In the genomic region with DNA sequence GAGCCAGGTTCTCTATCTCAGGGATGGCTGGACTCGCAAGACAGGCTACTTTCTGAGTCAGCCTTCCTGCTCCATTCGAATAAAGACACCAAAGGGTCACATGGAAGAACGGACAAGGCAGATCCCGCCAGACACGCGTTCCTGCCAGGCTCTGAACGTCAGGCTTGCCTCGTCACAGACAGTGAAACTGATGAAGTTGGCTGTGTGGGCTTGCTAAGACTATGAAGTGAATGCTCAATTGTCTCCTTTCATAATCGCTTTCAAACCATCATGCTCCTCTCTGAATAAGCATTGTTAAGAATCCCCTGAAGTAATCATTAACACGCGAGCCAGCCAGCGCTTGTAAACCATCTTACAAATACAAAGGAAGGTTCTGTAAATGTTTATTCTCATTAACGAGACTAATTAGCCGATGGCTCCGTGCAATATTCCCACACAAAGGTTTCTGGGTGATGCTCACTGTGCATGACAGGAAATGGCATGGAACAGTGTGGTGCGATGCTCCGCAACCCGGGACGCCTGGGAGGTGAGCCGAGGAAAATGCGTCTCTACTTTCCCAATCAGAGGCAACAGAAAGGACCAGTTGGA, we compare ENCODE assay signal across 12 mouse cellular contexts.
DNase-seq lines count a peak whose midpoint lies in the region; ATAC-seq and TF ChIP-seq lines count a peak whose summit lies in the region.
"Had no signal": no experiment of that assay in that cellular context is flagged by ENCODE, and none has a peak within 500 bp of the region (broad histone marks: within the 10 kb centered on the region; RNA-seq: fewer than 3 reads in every experiment).

No protein-coding gene starts in this region.

- POLR2A ChIA-PET in Patski (lab: Charles Lee): no interaction called here

- peak; percentile 59 for DNase-seq in cerebellum, adult 9-11 months
- DNase-seq in cerebellum, adult 9-10 months: no peak
- DNase-seq in Patski (ENCODE audit: low read depth, low spot score): peak; percentile 68
- peak; percentile 32 for DNase-seq in hindbrain, embryonic 11.5 days (ENCODE audit: low spot score)
- peak; percentile 38 to 61 for DNase-seq in kidney, postnatal 4 days
- DNase-seq in heart, postnatal 4 days: no peak
- DNase-seq in adipocyte (ENCODE audit: low spot score): no peak
- DNase-seq in T-cell, adult 2 months (ENCODE audit: low spot score): no peak
- DNase-seq: adrenal gland, postnatal 10 days; heart, adult 2 months had no signal

- CTCF ChIA-PET in Patski (lab: Charles Lee): interaction anchor here (1.7 kb wide), 2 partner anchors 10 to 14 kb away, joined by 4 to 5 read pairs; no protein-coding TSS in a partner anchor

- no peak for TF ChIP-seq CTCF in Patski (IDR thresholded peaks at IDR 0.05)

- no peaks in the 10 kb centered on the region for H3K36me3 ChIP-seq in hindbrain, embryonic 11.5 days (ENCODE audit: control insufficient read depth, insufficient read depth, low read length)
- H3K36me3 ChIP-seq: liver, embryonic 15.5 days had no signal

- H3K27me3 ChIP-seq in Patski: peaks cover 16% of the 10 kb centered on the region
- no peaks in the 10 kb centered on the region for H3K27me3 ChIP-seq in hindbrain, embryonic 11.5 days (ENCODE audit: control insufficient read depth, insufficient read depth, low read length)
- H3K27me3 ChIP-seq: liver, embryonic 15.5 days; megakaryocyte, embryonic 14.5 days had no signal

- no peak overlapping the region for H3K9ac ChIP-seq in hindbrain, embryonic 11.5 days (ENCODE audit: low read depth, low read length)
- H3K9ac ChIP-seq: liver, embryonic 15.5 days had no signal

- H3K4me3 ChIP-seq in hindbrain, embryonic 11.5 days (ENCODE audit: low read depth, low read length): no peak overlapping the region
- H3K4me3 ChIP-seq: heart, adult 2 months; liver, embryonic 15.5 days; megakaryocyte, embryonic 14.5 days had no signal

- 0 out of 2 replicates have a peak, but pooled peaks cover 4% of the 10 kb centered on the region for H3K4me1 ChIP-seq in hindbrain, embryonic 11.5 days (replicated peaks; ENCODE audit: control insufficient read depth, insufficient read depth, low read length)
- H3K4me1 ChIP-seq: liver, embryonic 15.5 days; megakaryocyte, embryonic 14.5 days had no signal

- ATAC-seq in Patski: peak; percentile 71
- peak; percentile 66 for ATAC-seq in hindbrain, embryonic 11.5 days (ENCODE audit: low FRiP score)

- H3K9me3 ChIP-seq in hindbrain, embryonic 11.5 days (ENCODE audit: control insufficient read depth, low read length): no peaks in the 10 kb centered on the region
- H3K9me3 ChIP-seq: liver, embryonic 15.5 days; megakaryocyte, embryonic 14.5 days had no signal

- in situ Hi-C loops in Patski (cut with MboI; ENCODE audit: low pct_unique_long_range_greater_than_20kb): no loop called here

- WGBS in hindbrain, embryonic 11.5 days: 30% methylated on average over 21 of the region's 21 CpGs

- H3K27ac ChIP-seq in hindbrain, embryonic 11.5 days (ENCODE audit: low read depth, low read length): 0 out of 2 replicates have a peak overlapping the region, but pooled peaks have one; percentile 1
- H3K27ac ChIP-seq: heart, adult 2 months; liver, embryonic 15.5 days had no signal

- peak overlapping the region; percentile 14 for H3K4me2 ChIP-seq in hindbrain, embryonic 11.5 days (replicated peaks; ENCODE audit: low read depth, low read length)
- H3K4me2 ChIP-seq: liver, embryonic 15.5 days had no signal

Comparison
In these comparisons a context has a peak if more than half of its experiments do, and no peak if none do; other contexts are left out.
1. DNase-seq: peak in cerebellum, adult 9-11 months (single experiment), Patski (single experiment), hindbrain, embryonic 11.5 days (single experiment) and kidney, postnatal 4 days (2 of 2); none in cerebellum, adult 9-10 months (single experiment), heart, postnatal 4 days (single experiment), adipocyte (single experiment) and T-cell, adult 2 months (single experiment).